Mouse (Mus musculus) forebrain, embryonic 14.5 days (tissue): ENCODE data around the gene Usmg5. TPM values are rescaled to one million over a fixed set of nuclear protein-coding genes. Genes with fewer than 3 reads are reported as not detected.
A peak's percentile ranks its signal among the peaks of the same experiment; 100 is the strongest.

Source experiments
- ATAC-seq: fragments of 200-750 bp; cut with Nextera tagmentation; 2 replicates; pipeline ENCODE4 v1.8.0; 2017; ENCODE audit warnings: mild to moderate bottlenecking, moderate library complexity
- DNase-seq: peaks from one replicate; pipeline ENCODE4 v3.0.0-alpha.2; 2015; ENCODE audit warnings: low spot score
- H3K27ac ChIP-seq: fragments of 300-500 bp; sonication (generic); 2 replicates; pipeline ENCODE4 v1.5.1; 2014; ENCODE audit warnings: low read depth, mild to moderate bottlenecking, control low read depth, low read length, moderate library complexity
- H3K27me3 ChIP-seq: fragments of 300-500 bp; sonication (generic); replicated peaks from 2 replicates; pipeline ENCODE4 v1.6.1; 2014; ENCODE audit warnings: low read length, control low read depth, mixed read lengths; ENCODE audit not compliant: control insufficient read depth, insufficient read depth
- H3K36me3 ChIP-seq: fragments of 300-500 bp; sonication (generic); 2 replicates; pipeline ENCODE4 v1.6.1; 2014; ENCODE audit warnings: low read length, control low read depth; ENCODE audit not compliant: control insufficient read depth, insufficient read depth
- H3K4me1 ChIP-seq: fragments of 300-500 bp; sonication (generic); 2 replicates; pipeline ENCODE4 v1.6.1; 2014; ENCODE audit warnings: antibody characterized with exemption, low read length, control low read depth; ENCODE audit not compliant: control insufficient read depth, insufficient read depth
- H3K4me2 ChIP-seq: fragments of 300-500 bp; sonication (generic); 2 replicates; pipeline ENCODE4 v1.6.1; 2014; ENCODE audit warnings: mild to moderate bottlenecking, control low read depth, low read length
- H3K4me3 ChIP-seq: fragments of 300-500 bp; sonication (generic); 2 replicates; pipeline ENCODE4 v1.5.1; 2014; ENCODE audit warnings: low read depth, low read length, control low read depth
- H3K9ac ChIP-seq: fragments of 300-500 bp; sonication (generic); 2 replicates; pipeline ENCODE4 v1.6.1; 2014; ENCODE audit warnings: mild to moderate bottlenecking, low read length, control low read depth, moderate library complexity
- H3K9me3 ChIP-seq: fragments of 300-500 bp; sonication (generic); replicated peaks from 2 replicates; pipeline ENCODE4 v1.6.1; 2016; ENCODE audit warnings: low read length, control low read depth, mixed read lengths; ENCODE audit not compliant: control insufficient read depth
- WGBS: fragments of 180-500 bp; shearing (Covaris S2); extraction: QIAGEN DNeasy Blood & Tissue Kit; methylation state at CpG from one replicate; pipeline ENCODE4 v1.1.7; 2014; 5-methylcytosine and 5-hydroxymethylcytosine counted together
- polyA plus RNA-seq: library from polyadenylated mRNA; unstranded; fragments of >200 nt; fragmentation: Nextera tagmentation; extraction: Ambion mirVana; gene quantifications from 2 replicates; pipeline ENCODE4 v1.2.1, GENCODE M21; 2014

The Usmg5 gene
- polyA plus RNA-seq, 1 experiment from 2014 or later: 1,484 TPM

DNA sequence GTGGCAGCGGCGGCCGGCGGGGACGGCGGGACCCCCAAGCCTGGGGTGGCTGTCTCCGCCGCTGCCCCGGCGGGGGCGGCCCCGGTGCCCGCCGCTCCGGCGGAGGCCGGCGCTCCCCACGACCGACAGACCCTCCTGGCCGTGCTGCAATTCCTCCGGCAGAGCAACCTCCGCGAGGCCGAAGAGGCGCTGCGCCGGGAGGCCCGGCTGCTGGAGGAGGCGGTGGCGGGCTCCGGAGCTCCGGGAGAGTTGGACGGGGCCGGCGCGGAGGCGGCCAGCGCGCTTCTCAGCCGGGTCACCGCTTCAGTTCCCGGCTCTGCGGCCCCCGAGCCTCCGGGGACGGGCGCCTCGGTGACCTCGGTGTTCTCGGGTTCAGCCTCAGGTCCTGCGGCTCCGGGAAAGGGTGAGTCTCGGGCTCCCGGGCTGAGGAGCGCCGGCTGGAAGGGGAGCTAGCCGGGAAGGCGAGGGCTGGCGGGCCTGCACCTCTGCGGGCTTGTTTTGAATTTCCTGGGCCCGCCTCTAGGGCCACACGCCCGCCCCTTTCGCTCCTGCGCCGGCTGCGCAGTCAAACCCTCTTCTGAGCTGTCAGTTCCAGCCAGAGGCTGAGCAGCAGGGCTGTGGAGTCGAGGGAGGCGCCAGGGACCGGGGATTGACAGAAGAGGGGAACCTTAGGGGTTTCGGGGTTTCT is 22.4 kb downstream of the Usmg5 start:
- 0% methylated on average over 71 of the region's 72 CpGs for WGBS

DNA sequence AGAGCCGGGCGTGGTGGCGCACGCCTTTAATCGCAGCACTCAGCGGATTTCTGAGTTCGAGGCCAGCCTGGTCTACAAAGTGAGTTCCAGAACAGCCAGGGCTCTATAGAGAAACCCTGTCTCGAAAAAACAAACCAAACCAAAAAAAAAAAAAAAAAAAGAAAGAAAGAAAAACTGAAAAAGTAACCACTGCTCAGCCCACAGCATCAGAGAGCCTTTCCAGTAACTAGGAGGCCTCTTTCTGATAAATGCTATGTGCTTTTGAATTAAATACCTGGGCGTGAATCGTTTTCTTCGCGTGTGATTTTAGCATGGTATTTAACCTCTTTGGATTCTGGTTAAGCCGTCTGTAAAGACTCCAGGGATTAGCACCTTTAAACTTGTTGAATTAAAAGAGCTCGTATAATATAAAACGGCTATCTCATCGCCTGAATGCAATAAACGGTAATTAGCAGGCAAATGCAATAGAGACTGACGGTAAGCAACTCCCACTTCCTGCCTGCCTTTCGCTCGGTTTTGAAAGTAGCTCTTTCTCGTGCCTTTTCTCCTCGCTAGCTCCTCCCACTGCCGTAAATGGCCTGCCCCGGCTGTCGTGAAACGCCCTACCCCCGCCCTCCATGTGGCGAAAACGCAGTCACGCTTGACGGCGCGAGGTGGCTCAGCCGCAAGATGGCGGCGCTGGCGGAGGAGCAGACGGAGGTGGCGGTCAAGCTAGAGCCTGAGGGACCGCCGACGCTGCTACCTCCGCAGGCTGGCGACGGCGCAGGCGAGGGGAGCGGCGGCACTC is 23.2 kb downstream of the Usmg5 start, which contains the start of gene Taf5:
Taf5 (plus strand) TSS at position 651 of the 787 bp plus-strand sequence.
- ATAC-seq (peak; percentile 86), DNase-seq (peak; percentile 99)
- Histone ChIP-seq H3K9me3 (no peaks in the 10 kb centered on the region), H3K4me2 (peak within 1 kb of the TSS; percentile 79), H3K36me3 (peaks cover 18% of the 10 kb centered on the region), H3K4me3 (peak within 1 kb of the TSS; percentile 99), H3K4me1 (peaks cover 7% of the 10 kb centered on the region; the same call in 1 of the 2 replicates), H3K27ac (peak within 1 kb of the TSS; percentile 93), H3K9ac (peak within 1 kb of the TSS; percentile 91), H3K27me3 (no peaks in the 10 kb centered on the region; the same call in 1 of the 2 replicates)
- 10% methylated on average over 49 of the region's 49 CpGs for WGBS

More for the DNA sequence above, 22.4 kb downstream of the Usmg5 start:
- Histone ChIP-seq H3K4me3 (peak overlapping the region; percentile 99), H3K27ac (peak overlapping the region; percentile 93), H3K9me3 (no peaks in the 10 kb centered on the region), H3K36me3 (peaks cover 21% of the 10 kb centered on the region), H3K4me2 (peak overlapping the region; percentile 79), H3K9ac (peak overlapping the region; percentile 91), H3K4me1 (peaks cover 7% of the 10 kb centered on the region; the same call in 1 of the 2 replicates), H3K27me3 (no peaks in the 10 kb centered on the region; the same call in 1 of the 2 replicates)
- ATAC-seq: peak; percentile 93
- peak; percentile 89 for DNase-seq

DNA sequence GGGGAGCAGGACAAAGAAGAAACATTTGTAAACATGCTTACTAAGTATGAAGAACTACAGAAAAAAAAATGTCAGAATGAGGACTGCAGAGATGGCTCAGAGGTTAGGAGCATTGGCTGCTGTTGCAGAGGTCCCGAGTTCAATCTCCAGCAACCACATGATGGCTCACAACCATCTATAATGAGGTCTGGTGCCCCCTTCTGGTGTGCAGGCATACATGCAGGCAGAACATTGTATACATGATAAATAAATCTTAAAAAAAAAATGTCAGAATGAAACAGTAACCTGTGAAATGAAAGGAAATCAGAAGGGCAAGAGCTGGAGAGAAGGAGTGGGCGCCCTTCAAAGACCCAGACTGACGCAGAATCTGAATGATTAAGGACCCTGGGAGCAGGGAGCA is 24.6 kb downstream of the Usmg5 start:
- H3K4me3 ChIP-seq: no peak overlapping the region
- no peaks in the 10 kb centered on the region for H3K9me3 ChIP-seq
- no peak overlapping the region for H3K27ac ChIP-seq
- no peak for DNase-seq
- WGBS: 93% methylated on average over 3 of the region's 3 CpGs
- no peaks in the 10 kb centered on the region; the same call in 1 of the 2 replicates for H3K27me3 ChIP-seq
- H3K4me2 ChIP-seq: no peak overlapping the region
- no peak overlapping the region for H3K9ac ChIP-seq
- peaks cover 7% of the 10 kb centered on the region; the same call in 1 of the 2 replicates for H3K4me1 ChIP-seq
- H3K36me3 ChIP-seq: peaks cover 3% of the 10 kb centered on the region
- no peak for ATAC-seq

DNA sequence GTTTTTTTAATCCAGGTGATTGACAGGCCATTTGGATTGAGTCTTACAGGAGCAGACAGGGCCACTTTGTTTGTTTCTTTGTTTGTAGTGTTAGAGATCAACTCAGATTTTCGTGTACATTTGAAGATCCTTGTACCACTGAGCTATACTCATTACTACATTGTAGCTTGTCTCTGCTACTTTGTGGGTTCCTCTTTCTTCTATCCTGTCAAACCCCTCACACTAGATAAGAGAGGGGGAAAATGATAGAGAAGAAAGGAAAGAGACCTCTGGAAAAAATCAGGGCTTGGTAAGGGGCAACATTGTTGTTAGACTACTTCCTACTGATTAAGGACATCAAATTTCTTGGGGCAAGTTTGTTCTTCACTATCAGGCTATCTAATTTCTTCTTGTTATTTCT is 32.8 kb downstream of the Usmg5 start:
- Histone ChIP-seq H3K27ac (no peak overlapping the region), H3K4me1 (no peaks in the 10 kb centered on the region), H3K4me2 (no peak overlapping the region), H3K9ac (no peak overlapping the region), H3K36me3 (no peaks in the 10 kb centered on the region), H3K9me3 (no peaks in the 10 kb centered on the region), H3K27me3 (no peaks in the 10 kb centered on the region), H3K4me3 (no peak overlapping the region)
- ATAC-seq (no peak), DNase-seq (no peak)
- 68% methylated on average over 1 of the region's 1 CpGs for WGBS

DNA sequence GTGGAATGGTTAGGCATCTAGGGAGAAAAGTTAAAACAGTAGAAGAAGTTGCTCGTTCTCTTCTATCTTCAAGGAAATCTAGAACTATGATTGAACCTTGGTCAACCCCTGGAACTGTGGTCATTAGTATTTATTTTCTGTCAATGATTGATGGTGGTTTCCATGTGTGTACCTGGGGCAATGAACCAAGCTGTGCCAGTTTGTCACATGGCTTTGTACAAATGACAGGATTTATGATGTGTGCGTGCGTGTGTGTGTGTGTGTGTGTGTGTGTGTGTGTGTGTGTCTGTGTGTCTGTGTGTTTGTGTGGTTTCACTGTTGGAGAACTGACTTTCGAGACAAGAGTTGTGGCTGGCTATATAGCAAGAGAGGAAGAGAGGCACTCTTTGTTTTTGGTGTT is 37.0 kb downstream of the Usmg5 start:
- H3K4me2 ChIP-seq: no peak overlapping the region
- peaks cover under 1% of the 10 kb centered on the region; the same call in 1 of the 2 replicates for H3K36me3 ChIP-seq
- no peak for DNase-seq
- H3K27me3 ChIP-seq: no peaks in the 10 kb centered on the region
- H3K27ac ChIP-seq: no peak overlapping the region
- H3K9ac ChIP-seq: no peak overlapping the region
- no peaks in the 10 kb centered on the region for H3K9me3 ChIP-seq
- peaks cover 11% of the 10 kb centered on the region for H3K4me1 ChIP-seq
- WGBS: 87% methylated on average over 4 of the region's 4 CpGs
- H3K4me3 ChIP-seq: no peak overlapping the region
- no peak for ATAC-seq

DNA sequence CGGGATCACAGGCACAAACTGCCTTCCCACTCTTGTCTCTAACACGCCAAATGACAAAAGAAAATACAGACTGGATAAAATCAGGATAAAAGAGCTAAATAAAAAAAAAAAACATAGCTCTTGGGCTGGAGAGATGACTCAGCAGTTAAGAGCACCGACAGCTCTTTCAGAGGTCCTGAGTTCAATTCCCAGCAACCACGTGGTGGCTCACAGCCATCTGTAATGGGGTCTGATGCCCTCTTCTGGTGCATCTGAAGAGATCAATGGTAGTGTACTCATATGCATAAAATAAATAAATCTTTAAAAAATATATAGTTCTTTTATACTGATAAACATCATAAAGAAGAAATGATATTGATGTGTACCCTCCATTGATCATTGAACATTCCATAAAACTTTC is 37.5 kb downstream of the Usmg5 start:
- DNase-seq: no peak
- H3K4me2 ChIP-seq: no peak overlapping the region
- H3K4me1 ChIP-seq: peaks cover 11% of the 10 kb centered on the region
- 82% methylated on average over 4 of the region's 4 CpGs for WGBS
- H3K4me3 ChIP-seq: no peak overlapping the region
- peaks cover 4% of the 10 kb centered on the region; the same call in 1 of the 2 replicates for H3K36me3 ChIP-seq
- H3K9ac ChIP-seq: no peak overlapping the region
- no peak for ATAC-seq
- H3K27me3 ChIP-seq: no peaks in the 10 kb centered on the region
- no peak overlapping the region for H3K27ac ChIP-seq
- H3K9me3 ChIP-seq: no peaks in the 10 kb centered on the region

DNA sequence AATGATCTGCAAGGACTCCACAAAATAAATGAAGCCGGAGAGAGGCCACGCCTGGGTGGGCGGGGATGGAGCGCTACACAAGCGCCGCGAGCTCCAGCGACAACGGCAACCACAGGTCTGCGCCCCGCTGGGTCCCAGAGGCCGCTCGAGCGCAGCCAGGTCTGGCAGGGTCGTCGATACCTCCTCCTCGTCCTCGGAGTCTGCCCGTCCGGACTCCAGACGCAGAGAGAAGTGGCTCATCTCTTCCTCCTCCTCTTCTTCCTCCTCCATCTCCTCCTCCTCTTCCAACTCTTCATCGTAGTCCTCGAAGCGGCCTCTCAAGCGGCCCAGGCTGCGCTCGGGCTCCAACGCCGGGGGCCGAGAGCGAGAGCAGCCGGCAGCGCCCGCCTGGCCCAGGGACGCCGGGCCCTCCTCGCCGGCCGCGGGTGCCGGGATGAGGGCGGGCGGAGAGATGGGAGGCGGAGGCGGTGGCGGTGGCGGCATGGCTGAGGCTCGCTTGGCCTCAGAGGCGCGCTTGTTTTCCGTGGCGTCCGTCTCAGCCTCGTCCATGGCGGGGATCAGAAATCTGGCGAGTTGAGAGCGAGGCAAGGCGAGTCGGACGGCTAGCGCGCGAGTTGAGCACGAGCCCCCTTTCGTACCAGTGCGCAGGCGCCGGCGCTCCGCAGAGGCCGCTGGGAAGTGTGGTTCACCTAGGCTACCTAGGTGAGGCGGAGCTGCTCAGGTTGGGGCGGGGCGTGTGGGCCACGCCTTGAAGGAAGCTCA is 40.0 kb downstream of the Usmg5 start, which contains the start of gene Pcgf6:
Pcgf6 (minus strand) TSS at position 636 of the 762 bp plus-strand sequence.
- DNase-seq (peak; percentile 90), ATAC-seq (peak; percentile 95)
- no peaks in the 10 kb centered on the region for H3K27me3 ChIP-seq
- peak within 1 kb of the TSS; percentile 71 for H3K4me2 ChIP-seq
- peak within 1 kb of the TSS; percentile 85 for H3K9ac ChIP-seq
- no peaks in the 10 kb centered on the region for H3K9me3 ChIP-seq
- peak within 1 kb of the TSS; percentile 94 for H3K27ac ChIP-seq
- H3K4me3 ChIP-seq: peak within 1 kb of the TSS; percentile 82
- peaks cover 25% of the 10 kb centered on the region for H3K36me3 ChIP-seq
- under 1% methylated on average over 74 of the region's 75 CpGs for WGBS
- H3K4me1 ChIP-seq: peaks cover 11% of the 10 kb centered on the region

DNA sequence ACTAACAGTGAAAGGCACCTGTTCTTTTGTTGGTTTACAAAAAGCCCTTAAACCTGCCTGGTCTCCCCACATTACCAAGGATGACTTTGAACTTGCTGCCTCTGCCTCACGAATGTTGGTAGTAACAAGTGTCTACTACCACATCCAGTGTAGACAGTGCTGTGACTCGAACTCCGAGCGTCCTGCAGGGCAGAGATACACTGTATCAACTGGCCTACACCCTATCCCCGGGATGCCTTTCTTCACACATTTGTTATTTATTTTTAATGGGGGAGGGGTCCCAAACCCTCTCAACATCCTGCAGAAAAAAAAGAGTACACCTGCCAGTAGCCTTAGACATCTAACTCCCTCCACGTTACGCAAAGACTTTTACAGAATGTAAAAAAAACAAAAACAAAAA is 40.6 kb downstream of the Usmg5 start:
- WGBS: 9% methylated on average over 7 of the region's 7 CpGs
- H3K9me3 ChIP-seq: no peaks in the 10 kb centered on the region
- ATAC-seq (peak; percentile 33; the same call in 1 of the 2 replicates), DNase-seq (no peak)
- H3K27ac ChIP-seq: peak overlapping the region; percentile 94
- no peaks in the 10 kb centered on the region for H3K27me3 ChIP-seq
- H3K4me2 ChIP-seq: peak overlapping the region; percentile 71
- H3K9ac ChIP-seq: peak overlapping the region; percentile 85
- peaks cover 11% of the 10 kb centered on the region for H3K4me1 ChIP-seq
- H3K36me3 ChIP-seq: peaks cover 30% of the 10 kb centered on the region
- H3K4me3 ChIP-seq: peak overlapping the region; percentile 82
